Mouse (Mus musculus): ENCODE results near the gene Gpx7.

GRCm38 (mm10) chr4:108387106-108387505, 19.7 kb downstream of the Gpx7 start:
- TF ChIP-seq POLR2A (IDR thresholded peaks at IDR 0.05; ENCODE audit: extremely low read depth, insufficient read depth, low read length) (no peak), CTCF (IDR thresholded peaks at IDR 0.05; ENCODE audit: low read depth, low read length) (no peak)
